Mouse (Mus musculus) small intestine, adult 10 weeks (tissue): ENCODE data around the gene Mmp13. TPM values are rescaled to one million over a fixed set of nuclear protein-coding genes. Genes with fewer than 3 reads are reported as not detected.

ENCODE experiments used
- polyA plus RNA-seq: library from polyadenylated mRNA; stranded (reverse); fragments of 350-450 nt; fragmentation: Illumina TruSeq; extraction: RNeasy Lipid Tissue Mini Kit (QIAGEN cat#74804); gene quantifications from one replicate; pipeline ENCODE4 v1.2.3, GENCODE M21; 2014; ENCODE audit warnings: low replicate concordance

Gene Mmp13
- polyA plus RNA-seq, result 29.8 TPM

GRCm38 (mm10) chr9:7272214-7272613 is at the start of gene Mmp13:
TSS of gene Mmp13 (plus strand) at chr9:7272514.

Other genes with a start within 250 kb of the Mmp13 start
- gene Dync2h1, start 88.1 kb upstream of the Mmp13 start, polyA plus RNA-seq, result 1.4 TPM
- gene Dcun1d5, start 88.0 kb upstream of the Mmp13 start, polyA plus RNA-seq, result 154 TPM
- gene Mmp12, start 71.9 kb downstream of the Mmp13 start, polyA plus RNA-seq, result 1.7 TPM
- not detected for gene Mmp1b, start 115.5 kb downstream of the Mmp13 start, polyA plus RNA-seq
- gene Mmp3, start 173.3 kb downstream of the Mmp13 start, polyA plus RNA-seq, result 1.8 TPM
- 52.8 TPM for gene Mmp10, start 229.8 kb downstream of the Mmp13 start, polyA plus RNA-seq